Mouse (Mus musculus): ENCODE measurements around the gene 4930503B20Rik. TPM values are rescaled to one million over a fixed set of nuclear protein-coding genes. Genes with fewer than 3 reads are reported as not detected.

4930503B20Rik gene
- polyA plus RNA-seq, 1 experiment from 2014 or later: not detected

DNA sequence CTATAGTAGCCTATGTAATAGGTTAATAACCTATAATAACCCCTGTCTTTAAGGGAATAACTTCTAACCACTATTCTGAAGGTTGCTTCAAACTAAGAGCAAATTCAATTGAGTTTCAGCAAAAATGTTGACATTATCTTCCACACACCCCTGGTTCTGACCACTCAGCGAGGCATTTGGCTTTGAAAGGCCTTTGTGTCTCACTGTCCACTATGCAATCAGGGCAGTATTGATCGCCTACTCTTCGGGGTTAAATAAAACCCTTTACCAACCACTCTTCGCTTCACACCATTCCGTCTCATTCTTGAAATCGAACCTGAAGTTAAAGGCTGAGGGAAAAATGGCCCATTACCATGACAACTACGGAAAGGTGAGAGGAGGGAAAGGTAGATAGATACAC is 54.3 kb downstream of the 4930503B20Rik start:
- Histone ChIP-seq H3K9me3 (ENCODE audit: control insufficient read depth, low read length) (no peaks in the 10 kb centered on the region), H3K4me1 (ENCODE audit: control insufficient read depth, insufficient read depth, low read length) (no peaks in the 10 kb centered on the region), H3K4me3 (ENCODE audit: low read depth, low read length) (no peak overlapping the region), H3K27me3 (ENCODE audit: control insufficient read depth, insufficient read depth, low read length) (no peaks in the 10 kb centered on the region), H3K4me2 (ENCODE audit: low read depth, low read length) (no peak overlapping the region), H3K9ac (replicated peaks; ENCODE audit: low read depth, low read length) (no peak overlapping the region), H3K36me3 (ENCODE audit: control insufficient read depth, insufficient read depth, low read length) (no peaks in the 10 kb centered on the region), H3K27ac (ENCODE audit: low read depth, low read length) (no peak overlapping the region)
- no peak for ATAC-seq (ENCODE audit: low read depth)
- 88% methylated on average over 7 of the region's 7 CpGs for WGBS

DNA sequence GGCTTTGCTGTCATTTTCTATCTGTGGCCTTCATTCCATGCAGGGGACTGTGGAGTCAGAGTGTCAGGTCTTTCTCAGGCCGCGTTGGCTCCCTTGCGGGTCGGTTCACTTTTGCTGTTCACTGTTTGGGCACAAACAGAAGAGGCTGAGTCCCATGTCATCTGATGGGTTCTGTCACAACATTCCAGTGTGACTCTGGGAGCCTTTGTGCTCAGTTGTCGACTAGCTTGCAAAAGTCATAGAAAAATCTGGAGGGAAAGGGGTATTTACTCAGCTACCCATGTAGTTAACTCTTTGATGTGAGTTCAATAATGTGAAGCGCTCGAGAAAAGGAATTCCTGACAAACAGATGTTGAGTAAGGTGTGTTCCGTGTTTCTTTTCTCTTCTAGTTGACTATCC is 54.7 kb downstream of the 4930503B20Rik start:
- 89% methylated on average over 8 of the region's 8 CpGs for WGBS
- Histone ChIP-seq H3K4me3 (ENCODE audit: low read depth, low read length) (no peak overlapping the region), H3K27ac (ENCODE audit: low read depth, low read length) (no peak overlapping the region), H3K27me3 (ENCODE audit: control insufficient read depth, insufficient read depth, low read length) (no peaks in the 10 kb centered on the region), H3K36me3 (ENCODE audit: control insufficient read depth, insufficient read depth, low read length) (no peaks in the 10 kb centered on the region), H3K9me3 (ENCODE audit: control insufficient read depth, low read length) (no peaks in the 10 kb centered on the region), H3K4me2 (ENCODE audit: low read depth, low read length) (no peak overlapping the region), H3K4me1 (ENCODE audit: control insufficient read depth, insufficient read depth, low read length) (no peaks in the 10 kb centered on the region), H3K9ac (replicated peaks; ENCODE audit: low read depth, low read length) (no peak overlapping the region)
- ATAC-seq (ENCODE audit: low read depth): no peak

DNA sequence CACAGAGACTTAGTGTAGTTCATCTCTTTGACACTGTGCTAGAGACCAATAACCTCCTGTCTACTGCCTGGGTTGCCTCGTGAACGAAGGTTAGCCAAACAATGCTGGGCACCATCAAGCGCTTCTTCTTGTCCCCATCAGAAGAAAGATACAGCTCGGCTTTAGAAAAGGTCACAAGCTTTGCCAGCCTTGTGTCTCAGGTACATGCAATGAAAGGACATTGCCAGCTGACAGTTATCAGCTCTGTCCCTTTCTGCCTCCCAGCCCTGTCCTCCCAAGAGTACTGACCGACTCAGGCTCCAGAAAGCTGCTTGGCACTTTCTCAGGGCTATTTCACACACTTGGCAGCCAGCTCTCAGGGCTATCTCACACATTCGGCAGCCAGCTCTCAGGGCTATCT is 55.7 kb downstream of the 4930503B20Rik start:
- Histone ChIP-seq H3K27me3 (ENCODE audit: control insufficient read depth, insufficient read depth, low read length) (no peaks in the 10 kb centered on the region), H3K9ac (replicated peaks; ENCODE audit: low read depth, low read length) (no peak overlapping the region), H3K36me3 (ENCODE audit: control insufficient read depth, insufficient read depth, low read length) (no peaks in the 10 kb centered on the region), H3K4me3 (ENCODE audit: low read depth, low read length) (no peak overlapping the region), H3K4me2 (ENCODE audit: low read depth, low read length) (no peak overlapping the region), H3K4me1 (ENCODE audit: control insufficient read depth, insufficient read depth, low read length) (no peaks in the 10 kb centered on the region), H3K27ac (ENCODE audit: low read depth, low read length) (no peak overlapping the region), H3K9me3 (ENCODE audit: control insufficient read depth, low read length) (no peaks in the 10 kb centered on the region)
- ATAC-seq (ENCODE audit: low read depth): no peak
- 91% methylated on average over 6 of the region's 6 CpGs for WGBS

Other genes starting within 250 kb of the 4930503B20Rik start
- gene Ssx2ip, start 246.7 kb downstream of the 4930503B20Rik start, polyA plus RNA-seq (2014; fragmentation: Nextera tagmentation; extraction: Ambion mirVana): 14.8 and 18.1 TPM in 2 replicates
- gene Ctbs, start 201.5 kb downstream of the 4930503B20Rik start, polyA plus RNA-seq (2014; fragmentation: Nextera tagmentation; extraction: Ambion mirVana): 5.3 and 6.6 TPM in 2 replicates
- gene Spata1, start 151.6 kb downstream of the 4930503B20Rik start, polyA plus RNA-seq (2014; fragmentation: Nextera tagmentation; extraction: Ambion mirVana): 5.5 and 6.2 TPM in 2 replicates
- 276 and 331 TPM in 2 replicates for gene Gng5, start 151.5 kb downstream of the 4930503B20Rik start, polyA plus RNA-seq (2014; fragmentation: Nextera tagmentation; extraction: Ambion mirVana)
- 40.0 and 43.8 TPM in 2 replicates for gene Rpf1, start 129.9 kb downstream of the 4930503B20Rik start, polyA plus RNA-seq (2014; fragmentation: Nextera tagmentation; extraction: Ambion mirVana)
- gene Uox, start 80.9 kb downstream of the 4930503B20Rik start, polyA plus RNA-seq (2014; fragmentation: Nextera tagmentation; extraction: Ambion mirVana): not detected in 2 replicates
- gene Dnase2b, start 35.7 kb downstream of the 4930503B20Rik start, polyA plus RNA-seq (2014; fragmentation: Nextera tagmentation; extraction: Ambion mirVana): not detected in 2 replicates
- gene Samd13, start 34.3 kb upstream of the 4930503B20Rik start, polyA plus RNA-seq (2014; fragmentation: Nextera tagmentation; extraction: Ambion mirVana): 0.43 TPM in 1 of 2 replicates, not detected in the other
- 228 and 234 TPM in 2 replicates for gene Prkacb, start 161.7 kb upstream of the 4930503B20Rik start, polyA plus RNA-seq (2014; fragmentation: Nextera tagmentation; extraction: Ambion mirVana)
- 11.2 and 16.1 TPM in 2 replicates for gene Ttll7, start 201.1 kb upstream of the 4930503B20Rik start, polyA plus RNA-seq (2014; fragmentation: Nextera tagmentation; extraction: Ambion mirVana)

Measured in neural tube, embryonic 14.5 days (tissue).